Mouse (Mus musculus) frontal cortex, postnatal 36 days (tissue): ENCODE data around the gene Mnd1.
A peak's percentile ranks its signal among the peaks of the same experiment; 100 is the strongest.

Experiments
- DNase-seq, 2 experiments: peaks; one replicate each; pipeline ENCODE4 v3.0.0; 2022; ENCODE audit warnings: low spot score in 2 of 2

Mnd1 gene

DNA sequence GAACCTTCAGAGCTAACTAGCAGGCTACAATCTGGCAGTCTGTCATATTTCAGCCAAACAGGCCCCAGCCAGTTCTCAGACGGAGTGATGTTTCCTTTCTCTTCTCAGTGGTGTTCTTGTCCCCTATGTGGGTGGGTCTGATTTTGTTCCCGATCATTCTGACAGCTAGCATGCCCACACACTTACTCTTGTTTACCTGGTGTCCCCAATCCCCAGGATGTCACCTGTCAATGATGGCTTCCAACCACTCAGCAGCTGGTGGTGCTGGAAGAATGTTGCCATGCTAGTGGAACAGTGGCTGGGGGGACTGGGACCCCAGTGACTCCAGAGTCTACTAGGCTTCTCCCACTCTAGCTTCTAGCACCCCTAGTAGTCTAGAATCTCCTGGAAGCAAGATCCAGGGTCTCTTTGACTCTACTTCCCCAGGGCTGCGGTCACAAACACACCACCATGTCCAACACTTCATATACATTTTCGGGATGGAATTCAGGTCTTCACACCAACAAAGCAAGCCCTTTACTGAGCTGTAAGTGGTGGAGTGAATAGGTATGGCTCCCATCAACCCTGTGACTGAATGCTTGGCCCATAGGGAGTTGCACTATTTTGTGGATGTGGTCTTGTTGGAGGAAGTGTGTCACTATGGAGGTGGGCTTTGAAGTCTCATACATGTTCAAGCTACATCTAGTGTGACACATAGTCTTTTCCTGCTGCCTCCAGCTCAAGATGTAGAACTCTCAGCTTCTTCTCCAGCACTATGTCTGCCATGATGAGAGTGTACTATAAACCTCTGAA is 2.2 kb upstream of the Mnd1 start:
- no peak for DNase-seq

DNA sequence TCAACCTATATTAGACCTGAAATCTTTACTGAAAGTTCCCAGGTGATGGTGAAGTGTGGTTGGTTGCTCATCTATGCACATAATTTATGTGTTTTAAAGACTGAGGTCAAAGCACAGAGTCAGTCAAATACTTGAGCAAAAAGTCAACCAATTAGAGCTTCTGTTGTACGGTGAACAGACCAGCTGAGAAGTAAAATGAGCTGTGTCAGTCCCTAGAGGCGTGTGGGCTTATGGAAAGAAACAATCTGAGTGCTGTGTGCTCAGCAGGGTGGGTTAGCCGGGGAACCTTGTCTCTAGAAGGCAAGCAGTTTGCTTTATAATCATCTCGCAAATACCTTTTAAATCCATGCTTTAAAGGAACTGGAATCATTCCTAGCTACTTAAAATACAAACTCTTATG is 1.4 kb upstream of the Mnd1 start:
- DNase-seq: no peak

DNA sequence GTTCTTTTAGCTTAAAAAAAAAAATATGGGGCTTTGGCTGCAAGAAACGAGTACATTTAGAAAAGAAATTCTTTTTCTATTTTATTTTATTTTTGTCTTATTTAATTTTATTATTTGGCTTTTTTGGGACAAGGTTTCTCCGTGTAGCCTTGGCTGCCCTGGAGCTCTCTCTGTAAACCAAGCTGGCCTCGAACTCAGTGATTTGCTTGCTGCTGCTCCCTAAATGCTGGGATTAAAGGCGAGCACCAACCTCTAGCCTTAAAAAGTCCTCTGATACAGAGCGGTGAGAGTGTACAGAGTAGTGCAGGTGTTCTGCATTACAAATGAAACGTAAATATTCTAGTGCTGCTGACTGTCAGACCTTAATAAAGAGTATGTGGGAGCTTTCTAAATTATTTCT is 519 bp upstream of the Mnd1 start:
- DNase-seq: no peak

DNA sequence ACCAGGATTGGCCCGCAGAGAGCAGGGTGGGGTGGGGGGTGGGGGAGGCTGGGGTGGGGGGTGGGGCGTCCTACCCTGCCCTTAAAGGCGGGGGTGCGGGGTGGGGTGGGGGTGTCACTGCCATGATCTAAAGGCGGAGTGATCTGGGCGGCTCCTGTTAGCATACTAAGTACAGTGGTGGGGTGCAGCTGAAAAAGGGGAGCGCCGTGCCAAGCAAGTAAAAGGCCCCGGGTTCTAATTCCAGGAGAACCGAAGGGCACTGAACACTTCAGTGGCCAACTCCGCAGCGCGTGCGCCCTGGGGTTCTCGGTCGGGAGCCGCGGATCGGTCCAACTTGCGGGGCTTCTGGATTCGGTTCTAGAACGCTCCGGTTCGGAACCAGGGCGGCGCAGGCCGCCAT is 440 bp downstream of the Mnd1 start:
- DNase-seq: no peak

DNA sequence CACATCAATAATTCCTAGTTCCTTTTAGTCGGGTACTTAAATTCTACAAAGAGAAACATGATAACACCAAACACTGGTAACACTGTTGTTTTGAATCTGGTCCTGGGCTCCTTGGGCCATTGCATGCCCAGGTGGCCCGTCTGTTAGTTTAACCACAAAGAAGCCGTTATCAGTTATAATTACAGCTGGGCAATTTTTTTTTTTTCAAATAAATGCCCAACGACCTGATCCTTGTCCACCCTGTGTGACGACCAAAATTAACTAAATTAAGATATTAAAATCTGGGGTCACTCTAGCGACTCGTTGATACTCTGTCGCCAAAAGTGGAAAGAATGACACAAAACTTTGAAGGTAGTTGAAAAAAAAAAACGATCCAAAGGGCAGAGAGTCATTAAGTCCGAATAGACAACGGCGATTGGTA is 855 bp downstream of the Mnd1 start:
- DNase-seq: no peak

DNA sequence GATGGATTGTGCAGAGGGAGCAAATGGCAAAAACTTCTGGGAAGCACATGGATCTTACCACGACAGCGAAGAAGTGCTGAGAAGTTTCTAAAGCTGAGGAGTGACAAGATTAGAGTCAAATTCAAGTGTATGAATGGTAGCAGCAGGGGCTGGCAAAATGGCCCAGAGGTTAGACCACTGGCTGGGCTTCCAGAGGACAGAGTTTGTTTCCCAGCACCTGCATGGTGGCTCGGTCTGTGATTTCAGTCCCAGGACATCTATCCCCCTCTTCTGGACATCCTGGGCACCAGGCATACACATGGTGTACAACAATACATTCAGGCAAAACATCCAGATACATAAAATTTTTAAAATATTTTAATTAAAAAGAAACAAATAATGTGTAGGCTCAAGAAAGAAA is 5.8 kb downstream of the Mnd1 start:
- no peak for DNase-seq

DNA sequence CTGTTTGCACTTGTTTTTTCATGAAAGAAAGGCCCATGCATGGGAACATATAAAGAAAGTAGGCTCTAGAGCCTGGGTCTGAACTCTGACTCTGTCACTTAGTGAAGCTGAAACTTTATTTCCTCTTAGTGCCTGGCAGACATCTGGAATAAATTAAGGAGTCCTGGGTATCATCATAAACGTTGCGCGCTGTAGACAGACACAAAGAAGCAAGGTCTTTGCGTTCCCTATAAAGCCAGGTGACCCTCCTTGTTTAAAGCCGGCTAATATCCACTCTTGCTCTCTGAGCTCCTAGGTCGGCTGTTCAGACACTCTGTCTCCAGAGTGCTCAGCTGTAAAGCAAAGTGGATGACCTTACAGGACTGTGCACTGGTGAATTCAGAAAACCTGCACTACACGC is 14.6 kb downstream of the Mnd1 start:
- DNase-seq: no peak

DNA sequence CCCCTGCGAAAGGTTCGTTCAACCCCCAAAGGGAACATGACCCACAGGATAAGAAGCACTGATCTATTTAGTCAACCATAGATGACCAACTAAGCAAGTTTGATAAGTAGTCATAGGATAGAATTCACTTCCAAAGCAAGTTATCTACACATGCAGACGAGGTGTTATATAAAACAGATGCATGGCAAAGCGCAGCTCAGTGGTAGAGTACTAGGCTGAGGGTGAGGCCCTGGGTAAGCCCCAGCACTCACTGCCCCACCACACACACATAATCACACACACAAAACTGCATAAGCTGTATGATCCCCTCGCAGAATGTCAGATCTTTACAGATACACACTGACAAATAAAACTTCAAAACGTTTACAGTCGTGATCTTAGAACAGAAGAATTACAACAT is 19.1 kb downstream of the Mnd1 start:
- no peak for DNase-seq

DNA sequence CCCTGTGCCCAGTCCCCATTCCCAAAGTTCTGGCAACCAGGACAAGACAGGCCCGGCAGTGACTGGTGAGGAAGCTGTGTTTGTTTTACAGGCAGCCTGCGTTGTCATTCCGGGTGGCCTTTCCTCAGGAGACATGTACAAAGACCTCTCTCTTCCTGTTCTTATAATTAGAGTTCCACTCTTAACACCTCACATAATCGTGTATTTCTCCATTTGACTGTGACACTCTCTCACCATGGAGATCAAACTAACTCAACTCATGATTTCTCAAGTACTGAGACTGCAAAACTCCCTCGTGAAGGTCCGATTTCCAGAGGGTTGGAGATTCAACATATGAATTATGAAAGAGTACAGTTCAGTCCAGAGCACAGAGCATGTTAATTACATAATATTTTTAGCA is 19.7 kb downstream of the Mnd1 start:
- no peak for DNase-seq

DNA sequence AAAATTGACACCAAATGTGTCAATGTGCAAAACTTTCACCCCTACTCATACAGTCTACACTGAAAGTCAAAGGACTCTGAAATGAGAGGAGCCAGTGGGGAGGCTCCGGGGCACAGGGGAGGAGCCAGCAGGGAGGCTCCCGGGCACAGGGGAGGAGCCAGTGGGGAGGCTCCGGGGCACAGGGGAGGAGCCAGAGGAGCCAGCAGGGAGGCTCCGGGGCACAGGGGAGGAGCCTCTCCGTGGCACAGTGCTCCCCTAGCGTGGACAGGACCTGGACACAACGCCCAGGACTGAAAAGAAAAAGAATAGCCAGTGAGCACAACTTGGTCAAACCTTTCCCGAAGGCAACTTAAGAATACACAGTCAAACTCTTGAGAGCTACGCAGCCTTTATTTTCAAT is 20.2 kb downstream of the Mnd1 start:
- DNase-seq: no peak

DNA sequence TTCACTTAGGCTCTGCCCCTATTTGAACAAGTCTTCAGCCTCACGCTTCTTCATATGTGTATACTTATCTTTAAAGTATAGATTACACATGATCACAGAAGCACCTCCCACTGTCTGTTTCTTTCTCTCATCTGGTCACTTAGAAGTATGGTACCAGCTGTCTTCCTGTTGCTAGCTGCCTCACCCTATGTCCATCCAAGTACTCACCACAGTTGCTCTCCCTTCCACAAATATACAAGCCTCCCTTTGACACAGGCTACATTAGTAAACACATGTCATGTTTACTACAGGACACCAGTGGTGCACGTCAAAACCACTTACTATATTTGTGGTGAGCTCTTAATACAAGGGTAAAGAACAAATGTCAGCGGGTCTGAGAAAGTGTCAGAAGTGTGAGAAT is 24.2 kb downstream of the Mnd1 start:
- no peak for DNase-seq

DNA sequence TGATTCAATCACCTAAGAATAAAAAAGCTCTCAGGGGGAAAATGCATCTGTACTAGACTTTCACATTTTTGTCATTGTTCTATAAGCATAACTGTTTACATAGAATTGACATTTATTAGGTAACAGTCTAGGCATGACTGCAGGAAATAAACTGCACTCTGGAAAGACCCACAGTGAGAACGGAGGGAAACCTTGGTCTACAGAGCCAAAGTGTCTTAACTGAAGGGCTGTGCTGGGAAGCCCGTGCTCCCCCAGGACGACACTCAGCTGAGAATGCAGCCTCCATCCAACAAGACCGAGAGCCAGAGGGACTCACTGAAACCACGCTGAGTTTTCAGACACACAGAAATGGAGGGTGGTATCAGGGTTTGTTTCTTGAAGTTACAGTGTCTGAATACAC is 24.8 kb downstream of the Mnd1 start:
- DNase-seq: no peak

DNA sequence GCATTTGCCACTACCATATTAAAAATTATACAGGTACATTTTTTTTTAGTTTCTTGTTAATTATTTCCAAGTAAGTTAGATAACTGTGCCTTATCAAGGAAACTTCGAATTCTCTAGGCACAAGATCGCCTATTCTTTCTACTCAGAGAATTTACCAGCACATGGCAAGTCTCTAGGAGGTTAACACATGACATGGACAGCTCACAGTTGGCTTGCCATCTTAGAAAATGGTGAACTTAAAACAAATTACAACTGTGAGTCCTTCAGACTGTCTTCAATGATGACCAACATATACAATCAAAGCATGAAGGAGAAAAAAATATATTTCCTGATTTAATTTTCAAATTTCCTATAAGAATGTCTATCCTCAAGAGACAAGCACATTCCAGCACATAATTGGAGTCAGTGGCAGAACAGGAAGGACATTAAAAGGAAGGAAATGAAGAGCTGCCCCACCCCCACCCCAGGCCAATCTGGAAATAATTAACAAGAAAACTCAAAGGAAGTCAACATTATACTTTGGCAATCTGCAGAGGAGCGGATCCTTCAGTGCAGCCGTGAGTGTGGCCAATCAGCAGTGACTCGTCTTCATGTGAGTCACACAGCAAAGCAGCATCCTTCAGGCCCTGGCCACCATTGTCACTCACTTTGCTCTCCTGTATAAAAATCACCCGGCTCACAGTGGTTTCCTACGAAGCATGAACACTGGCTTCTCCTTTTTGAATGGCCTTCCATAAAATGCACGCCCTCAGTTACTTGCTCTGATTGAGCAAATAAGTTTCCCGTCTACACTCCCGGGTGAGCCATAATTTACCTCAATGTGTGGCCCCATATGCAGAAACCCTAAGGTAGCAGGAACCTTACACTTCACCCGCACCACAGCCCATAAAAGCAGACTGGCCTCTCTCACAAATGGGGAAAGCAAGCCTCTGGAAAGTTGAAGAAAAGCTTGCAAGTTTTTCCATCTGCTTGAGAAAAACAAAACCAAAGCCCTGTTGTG is 26.4 kb downstream of the Mnd1 start:
- DNase-seq: no peak

DNA sequence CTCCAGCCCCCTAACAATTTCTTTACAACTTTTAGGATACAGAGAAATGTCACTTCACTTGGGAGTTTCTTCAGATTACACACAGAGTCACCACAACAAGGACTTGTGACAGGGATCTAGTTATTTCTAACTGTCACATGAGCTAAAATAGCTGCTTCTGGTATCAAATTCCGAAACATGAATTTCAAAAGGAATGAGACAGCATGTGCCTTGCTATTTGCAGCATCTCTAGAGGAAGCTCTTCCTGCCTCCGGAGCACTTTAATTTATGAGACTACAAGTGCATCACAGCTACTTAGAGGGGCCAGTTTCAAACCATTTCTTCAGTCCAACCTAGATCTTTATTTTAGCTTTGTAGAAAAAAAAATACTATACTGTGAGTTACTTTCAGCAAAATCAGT is 28.2 kb downstream of the Mnd1 start:
- peak in 1 of 2 experiments; percentile 10 for DNase-seq

DNA sequence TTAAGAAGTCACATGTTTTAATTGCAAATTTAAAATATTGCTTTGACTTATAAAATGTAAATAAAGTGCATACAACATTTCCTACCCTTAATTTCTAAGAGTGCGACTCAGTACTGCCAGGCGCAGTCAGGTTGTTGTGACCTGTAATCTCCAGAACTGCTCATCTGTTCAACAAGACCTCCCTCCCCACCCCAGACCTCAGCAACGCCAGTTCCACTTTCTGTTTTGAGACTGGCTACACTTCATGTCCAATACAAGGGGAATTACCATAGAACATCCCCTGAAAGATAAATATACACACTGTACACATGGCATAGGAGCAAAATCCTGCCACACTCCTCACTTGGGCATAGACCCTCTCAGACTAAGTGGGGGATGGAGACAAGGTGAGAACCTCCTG is 28.9 kb downstream of the Mnd1 start:
- no peak for DNase-seq

DNA sequence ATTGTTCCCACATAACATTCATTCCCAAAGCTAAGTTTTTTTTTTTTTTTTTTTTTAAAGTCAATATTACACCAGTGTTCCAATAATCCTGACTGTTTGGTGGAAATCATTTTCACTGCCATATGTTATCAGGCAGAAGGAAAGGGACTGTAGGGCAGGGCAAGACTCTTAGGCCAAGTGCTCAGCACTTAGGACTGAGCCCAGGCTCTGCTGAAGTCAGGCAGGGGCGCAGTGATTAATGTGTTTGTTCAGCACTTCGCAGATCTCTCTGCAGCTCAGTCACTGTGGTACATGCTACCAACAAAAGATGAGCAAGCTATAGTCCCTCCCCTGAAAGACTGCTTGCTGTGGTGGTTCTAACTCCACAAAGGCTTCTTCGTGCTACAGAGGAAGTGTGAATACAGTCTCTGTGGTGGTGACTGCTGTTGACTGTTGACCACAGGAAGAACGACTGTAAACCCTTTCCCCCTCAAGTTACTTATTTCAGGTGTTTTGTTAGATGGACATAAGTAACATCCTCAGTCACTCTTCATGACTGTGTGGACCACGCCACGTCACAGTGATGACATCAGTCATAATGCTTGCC is 29.8 kb downstream of the Mnd1 start:
- no peak for DNase-seq

DNA sequence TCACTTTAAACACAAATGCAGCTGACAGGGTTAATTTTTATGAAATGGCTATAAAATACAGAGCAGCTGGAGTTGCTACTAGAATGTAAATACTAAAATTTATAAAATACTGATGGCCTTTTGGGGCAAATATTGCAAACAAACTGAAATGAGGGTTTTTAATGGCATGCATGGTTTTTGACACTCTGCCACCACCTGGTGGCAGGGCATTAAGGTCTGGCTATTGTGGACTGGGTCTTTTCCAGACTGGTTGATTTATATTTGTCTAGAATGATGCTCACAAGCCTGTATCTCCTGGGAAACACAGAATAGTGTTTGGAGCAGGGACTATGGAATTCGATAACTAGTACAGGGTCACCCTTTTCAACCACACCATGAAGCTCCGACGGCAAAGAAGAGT is 32.1 kb downstream of the Mnd1 start:
- peak in 1 of 2 experiments; percentile 35 for DNase-seq

DNA sequence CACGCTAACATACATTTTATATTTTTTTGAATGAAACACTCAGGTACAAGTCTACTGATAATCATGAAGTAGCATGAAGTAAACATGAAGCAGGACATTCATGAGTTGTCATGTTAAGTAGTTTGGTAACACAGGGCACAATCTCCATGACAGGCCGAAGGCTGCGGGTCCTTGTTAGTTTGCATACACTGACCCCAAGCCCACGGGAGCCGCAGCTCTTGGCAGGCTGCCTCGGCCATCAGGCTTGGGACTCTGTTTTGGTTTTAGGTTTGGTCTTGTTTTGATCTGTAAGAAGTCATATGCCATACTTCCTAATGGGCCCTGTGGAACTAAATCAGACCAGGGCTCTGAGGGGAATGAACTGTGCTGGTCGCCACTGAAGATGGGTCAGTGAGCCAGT is 36.9 kb downstream of the Mnd1 start:
- DNase-seq: no peak

DNA sequence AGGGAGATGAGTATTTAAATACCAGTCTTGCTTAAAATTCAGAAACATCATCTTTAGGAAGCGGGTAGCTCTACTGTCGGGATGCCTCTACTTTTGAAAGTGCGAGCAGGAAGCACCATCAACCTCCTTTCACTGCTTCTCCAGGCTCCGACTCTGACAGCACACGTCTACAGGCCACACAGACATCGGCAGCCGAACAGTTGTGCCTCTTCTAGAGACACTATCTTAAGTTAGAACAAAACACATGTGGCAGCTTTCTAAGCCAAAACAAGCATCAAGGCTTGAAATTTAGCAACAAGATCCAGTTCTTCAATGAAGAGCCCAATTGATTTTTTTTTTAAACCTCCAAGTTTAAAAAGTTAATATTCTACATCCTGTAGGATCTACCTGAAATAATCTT is 37.4 kb downstream of the Mnd1 start:
- DNase-seq: no peak

DNA sequence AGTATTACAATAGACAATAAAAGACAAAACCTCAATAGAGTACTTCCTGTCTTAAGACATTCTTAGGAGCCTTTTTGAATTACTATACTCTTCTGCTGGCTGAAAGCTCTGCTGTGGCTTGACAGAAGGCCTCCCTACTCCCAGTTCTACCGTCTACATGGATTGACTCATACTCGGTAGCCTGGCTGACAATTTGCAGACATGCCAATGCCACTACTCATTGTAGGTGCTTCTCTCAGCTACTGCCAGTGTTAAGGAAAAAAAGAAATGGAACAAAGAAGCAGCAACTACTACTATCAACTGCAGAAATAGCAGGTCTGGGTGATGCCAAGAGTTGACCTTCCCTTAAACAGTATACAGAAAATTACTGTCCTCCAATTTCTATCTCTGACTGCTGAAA is 47.0 kb downstream of the Mnd1 start:
- no peak for DNase-seq

DNA sequence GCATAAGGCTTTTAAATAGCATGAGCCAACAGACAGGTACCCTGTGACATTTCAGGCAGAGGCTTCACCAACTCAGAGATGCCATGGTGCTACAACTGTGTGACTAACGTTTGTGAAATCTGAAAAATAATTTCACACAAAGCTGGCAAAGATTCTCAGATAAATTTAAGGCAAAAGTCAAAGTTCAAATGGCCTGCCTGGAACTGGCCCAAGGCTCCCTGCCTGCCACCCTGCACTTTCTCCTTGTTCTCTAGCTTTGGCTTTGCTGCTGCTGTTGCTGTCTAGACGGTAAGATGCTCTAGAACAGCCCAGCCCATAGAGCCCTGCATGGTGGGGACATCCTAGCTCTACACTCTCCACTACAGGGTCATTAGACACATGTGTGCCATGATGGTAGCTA is 49.5 kb downstream of the Mnd1 start:
- no peak for DNase-seq

DNA sequence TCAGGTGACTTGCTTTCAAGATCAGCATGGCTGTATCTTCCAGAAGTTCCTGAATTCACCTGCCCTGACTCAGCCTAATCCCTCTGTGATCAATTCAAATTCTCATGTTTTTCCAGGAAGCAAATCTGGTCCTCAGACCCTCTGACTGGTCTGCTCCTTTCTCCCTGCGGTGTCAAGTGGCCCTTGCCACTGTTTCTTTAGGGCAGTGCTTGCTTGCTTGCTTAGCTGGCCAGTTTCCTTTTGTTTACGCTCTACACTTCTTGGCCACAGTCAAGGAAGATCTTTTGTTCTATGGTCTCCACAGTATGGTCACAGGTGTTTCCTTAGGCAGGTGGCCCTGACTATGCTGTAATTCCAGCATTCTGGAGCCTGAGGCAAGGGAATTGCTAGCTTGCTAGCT is 52.0 kb downstream of the Mnd1 start:
- DNase-seq: no peak

DNA sequence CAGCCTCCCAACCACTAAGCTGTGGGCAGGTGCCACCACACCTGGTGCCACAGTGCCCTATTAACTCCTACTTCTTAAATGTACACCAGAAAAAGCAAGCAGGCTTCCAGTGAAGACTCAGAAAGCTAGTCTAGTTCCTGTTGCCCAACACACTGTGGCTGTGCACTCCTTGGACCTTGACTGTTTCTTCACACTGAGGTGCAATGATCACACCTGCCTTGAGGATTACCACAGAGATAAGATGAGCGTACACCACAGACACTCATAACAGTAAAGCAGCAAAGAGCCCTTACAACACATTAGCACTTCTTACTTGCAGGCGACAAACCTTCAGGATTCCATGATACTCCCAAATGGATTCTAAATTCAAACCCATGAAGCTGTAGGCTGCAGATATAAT is 62.7 kb downstream of the Mnd1 start:
- no peak for DNase-seq
